Mouse (Mus musculus): Measurements from ENCODE around the gene Golph3l.

Golph3l gene

GRCm38 (mm10) chr3:95613996-95614395, 25.3 kb downstream of the Golph3l start:
- ChIA-PET CTCF (no interaction called here), POLR2A (interaction anchor here in 3 of 4 experiments (0.7 to 4.4 kb wide), 4 partner anchors 11 to 60 kb away, joined by 4 to 23 read pairs (median 12); partner anchors contain the start of gene Ensa (in 2 of the 3))

DNA sequence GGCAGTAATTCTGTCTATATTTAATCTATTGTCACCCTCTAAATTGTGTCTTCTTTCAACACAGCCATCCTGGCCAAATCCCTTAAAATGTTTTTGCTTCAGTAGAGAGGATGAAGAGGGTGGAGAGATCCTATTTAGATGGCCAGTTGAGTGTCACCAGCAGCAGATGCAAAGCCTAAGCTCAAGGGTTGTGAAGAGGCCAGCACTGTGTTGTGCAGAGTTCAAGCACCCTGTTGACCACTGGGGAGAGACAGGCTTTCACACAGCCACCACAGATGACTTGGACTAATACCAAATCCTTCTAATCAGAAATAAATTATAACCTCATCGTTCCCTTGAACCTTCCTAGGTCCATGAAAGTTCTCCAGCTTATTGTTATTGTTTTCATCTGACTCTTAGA, 29.8 kb downstream of the Golph3l start:
- ChIA-PET CTCF (interaction anchor here in 1 of 4 experiments (0.6 kb wide), 1 partner anchor 34 kb away, joined by 10 read pairs; no protein-coding TSS in a partner anchor), POLR2A (interaction anchor here in 2 of 4 experiments (0.9 to 6.0 kb wide), 4 partner anchors 30 to 81 kb away, joined by 3 to 37 read pairs (median 16); partner anchors contain the start of gene Golph3l (in 1 of the 2))

DNA sequence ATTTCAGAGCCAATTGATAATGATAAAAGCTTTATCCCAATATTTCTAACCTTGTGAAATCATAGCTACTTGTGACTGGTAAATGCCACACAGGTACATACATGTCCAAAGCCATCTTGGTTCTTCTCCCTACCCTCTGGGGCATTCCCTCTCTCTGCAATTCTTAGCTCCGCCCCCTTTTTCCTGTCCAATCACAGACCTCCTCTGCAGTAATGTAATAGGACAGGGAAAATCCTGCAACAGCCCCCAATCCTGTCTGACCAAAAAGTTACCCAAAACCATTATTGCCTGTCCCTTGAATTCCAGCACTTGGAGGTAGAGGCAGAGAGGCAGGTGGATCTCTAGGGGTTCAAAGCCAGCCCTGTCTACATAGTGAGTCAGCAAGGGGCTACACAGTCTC, 32.5 kb downstream of the Golph3l start:
- ChIA-PET CTCF (interaction anchor here in 2 of 4 experiments (0.6 to 2.3 kb wide), 7 partner anchors 11 to 310 kb away, joined by 3 to 9 read pairs (median 4); no protein-coding TSS in a partner anchor), POLR2A (interaction anchor here in 3 of 4 experiments (0.5 to 6.0 kb wide), 36 partner anchors 8 to 235 kb away, joined by 3 to 37 read pairs (median 5); partner anchors contain the start of genes Golph3l (in 2 of the 3) and Prpf3 (in 1 of the 3))

- ChIA-PET POLR2A (interaction anchor here in 3 of 4 experiments (0.8 to 6.0 kb wide), 9 partner anchors 11 to 80 kb away, joined by 3 to 37 read pairs (median 6); partner anchors contain the start of gene Golph3l (in 1 of the 3)), CTCF (interaction anchor here in 2 of 4 experiments (0.7 to 2.3 kb wide), 3 partner anchors 17 to 317 kb away, joined by 3 to 7 read pairs (median 5); no protein-coding TSS in a partner anchor)
Measured at GRCm38 (mm10) chr3:95622421-95622820, 33.7 kb downstream of the Golph3l start.

- ChIA-PET CTCF (no interaction called here), POLR2A (interaction anchor here in 2 of 4 experiments (1.0 to 6.0 kb wide), 5 partner anchors 10 to 67 kb away, joined by 3 to 37 read pairs (median 6); no protein-coding TSS in a partner anchor)
Measured at GRCm38 (mm10) chr3:95623551-95623950, 34.8 kb downstream of the Golph3l start.

DNA sequence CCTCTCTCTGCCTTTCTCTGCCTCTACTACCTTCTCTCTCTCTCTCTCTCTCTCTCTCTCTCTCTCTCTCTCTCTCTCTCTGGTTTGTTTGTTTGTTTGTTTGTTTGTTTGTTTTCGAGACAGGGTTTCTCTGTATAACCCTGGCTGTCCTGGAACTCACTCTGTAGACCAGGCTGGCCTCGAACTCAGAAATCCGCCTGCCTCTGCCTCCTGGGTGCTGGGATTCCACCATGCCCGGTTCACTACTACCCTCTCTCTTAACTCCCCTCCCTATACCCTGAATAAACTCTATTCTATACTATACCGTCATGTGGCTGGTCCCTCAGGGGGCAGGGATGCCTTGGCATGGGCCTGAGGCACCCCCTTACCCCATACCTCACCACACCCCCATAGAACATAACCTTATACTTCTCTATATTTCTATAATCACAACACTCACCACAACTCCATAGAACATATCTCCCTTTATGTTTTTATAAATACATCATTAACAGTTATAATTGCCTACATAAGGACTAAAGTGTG, 35.3 kb downstream of the Golph3l start:
- ChIA-PET CTCF (interaction anchor here in 3 of 4 experiments (0.6 to 2.5 kb wide), 13 partner anchors 9 to 239 kb away, joined by 3 to 24 read pairs (median 4); partner anchors contain the start of gene Golph3l (in 1 of the 3)), POLR2A (interaction anchor here (0.6 to 55.3 kb wide), 71 partner anchors 9 to 608 kb away, joined by 3 to 4534 read pairs (median 5); partner anchors contain the start of genes Golph3l (in 3 of the 4), Adamtsl4 (in 2 of the 4), Mcl1 (in 2 of the 4) and Mrps21 (in 2 of the 4))

GRCm38 (mm10) chr3:95624628-95625503, 36.1 kb downstream of the Golph3l start, which contains the start of gene Ensa:
TSS of gene Ensa (plus strand) at chr3:95624993.
- ChIA-PET CTCF (interaction anchor here (0.6 to 2.5 kb wide), 21 partner anchors 8 to 238 kb away, joined by 3 to 24 read pairs (median 4); partner anchors contain the start of gene Golph3l (in 1 of the 4)), POLR2A (interaction anchor here (0.5 to 55.3 kb wide), 97 partner anchors 8 to 609 kb away, joined by 3 to 4534 read pairs (median 4); partner anchors contain the start of genes Golph3l (in 4 of the 4), Adamtsl4 (in 2 of the 4), Hormad1 (in 2 of the 4) and Mcl1 (in 2 of the 4))

DNA sequence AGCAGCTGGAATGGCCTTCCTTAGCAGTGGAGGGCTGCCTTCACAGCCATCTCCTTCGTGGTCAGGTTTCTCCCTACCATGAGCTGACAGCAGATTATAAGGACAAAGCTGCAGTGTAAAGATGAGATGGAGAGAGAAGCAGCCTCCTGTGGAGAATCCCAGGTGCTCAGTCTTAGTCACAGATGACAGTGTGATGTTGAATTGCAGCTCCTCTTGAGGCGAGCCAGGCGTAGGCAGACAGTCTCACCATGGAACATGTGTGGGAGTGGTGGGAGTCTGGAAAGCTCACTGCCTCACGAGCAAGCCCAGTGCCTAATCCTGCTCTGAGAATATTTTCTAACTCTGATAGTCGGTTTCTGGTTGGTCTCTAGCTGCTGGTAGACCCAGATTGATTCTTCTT, 39.0 kb downstream of the Golph3l start:
- CTCF ChIA-PET, result interaction anchor here in 1 of 4 experiments (0.6 kb wide), 1 partner anchor 43 kb away, joined by 3 read pairs; no protein-coding TSS in a partner anchor
- POLR2A ChIA-PET, result interaction anchor here (0.5 to 55.3 kb wide), 11 partner anchors 7 to 132 kb away, joined by 3 to 4534 read pairs (median 5); partner anchors contain the start of genes Adamtsl4 (in 2 of the 4), Mcl1 (in 2 of the 4) and Hormad1 (in 1 of the 4)

DNA sequence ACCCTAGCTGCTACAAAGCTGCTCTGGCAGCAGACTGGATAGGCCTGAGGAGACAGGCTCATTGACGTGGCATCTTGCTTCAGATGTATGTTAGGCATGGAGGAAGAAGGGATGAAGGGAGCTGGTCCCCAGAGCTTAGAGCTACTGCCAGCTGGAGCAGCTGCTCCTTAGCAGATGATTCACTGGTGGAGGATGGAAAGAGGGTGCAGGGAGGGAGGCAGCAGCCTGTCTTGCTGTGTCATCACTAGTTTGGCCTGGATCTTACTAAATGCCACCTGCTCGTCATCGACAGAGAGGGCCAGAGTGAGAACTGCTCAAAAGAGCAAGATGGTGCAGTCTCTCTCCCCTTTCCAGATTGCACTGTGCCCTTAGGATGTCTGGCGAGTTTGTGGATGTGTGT, 41.0 kb downstream of the Golph3l start:
- POLR2A ChIA-PET, result interaction anchor here (0.6 to 55.3 kb wide), 8 partner anchors 9 to 73 kb away, joined by 3 to 4534 read pairs (median 3); partner anchors contain the start of genes Adamtsl4 (in 2 of the 4) and Mcl1 (in 2 of the 4)
- CTCF ChIA-PET, result interaction anchor here in 2 of 4 experiments (0.5 to 1.1 kb wide), 3 partner anchors 14 to 47 kb away, joined by 3 to 5 read pairs (median 3); no protein-coding TSS in a partner anchor

DNA sequence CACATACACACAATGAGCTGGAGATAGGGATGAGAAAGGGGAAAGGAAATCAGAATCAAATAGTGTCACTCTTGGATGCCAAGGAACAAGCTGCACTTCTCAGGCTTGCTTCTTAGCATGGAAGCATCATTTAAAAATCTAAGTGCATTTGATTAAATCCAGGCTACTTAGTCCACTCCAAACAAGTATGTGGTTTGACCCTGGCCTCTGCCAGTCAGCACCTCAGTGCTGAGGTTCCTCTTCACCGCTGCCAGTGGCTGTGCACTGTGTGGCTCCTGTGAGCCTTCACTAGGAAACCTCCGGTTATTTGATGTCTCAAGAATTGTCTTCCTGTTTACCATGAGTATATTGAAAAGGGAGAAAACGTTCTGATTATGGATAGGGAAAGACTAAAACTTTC, 42.1 kb downstream of the Golph3l start:
- ChIA-PET POLR2A (interaction anchor here in 2 of 4 experiments (14.1 to 55.3 kb wide), 3 partner anchors 13 to 46 kb away, joined by 211 to 4534 read pairs (median 4457); partner anchors contain the start of genes Adamtsl4 (in 2 of the 2) and Mcl1 (in 2 of the 2)), CTCF (no interaction called here)

- POLR2A ChIA-PET, result interaction anchor here in 3 of 4 experiments (2.3 to 55.3 kb wide), 4 partner anchors 12 to 46 kb away, joined by 5 to 4534 read pairs (median 2334); partner anchors contain the start of genes Adamtsl4 (in 2 of the 3) and Mcl1 (in 2 of the 3)
- CTCF ChIA-PET, result no interaction called here
Measured at GRCm38 (mm10) chr3:95631304-95631703, 42.6 kb downstream of the Golph3l start.

DNA sequence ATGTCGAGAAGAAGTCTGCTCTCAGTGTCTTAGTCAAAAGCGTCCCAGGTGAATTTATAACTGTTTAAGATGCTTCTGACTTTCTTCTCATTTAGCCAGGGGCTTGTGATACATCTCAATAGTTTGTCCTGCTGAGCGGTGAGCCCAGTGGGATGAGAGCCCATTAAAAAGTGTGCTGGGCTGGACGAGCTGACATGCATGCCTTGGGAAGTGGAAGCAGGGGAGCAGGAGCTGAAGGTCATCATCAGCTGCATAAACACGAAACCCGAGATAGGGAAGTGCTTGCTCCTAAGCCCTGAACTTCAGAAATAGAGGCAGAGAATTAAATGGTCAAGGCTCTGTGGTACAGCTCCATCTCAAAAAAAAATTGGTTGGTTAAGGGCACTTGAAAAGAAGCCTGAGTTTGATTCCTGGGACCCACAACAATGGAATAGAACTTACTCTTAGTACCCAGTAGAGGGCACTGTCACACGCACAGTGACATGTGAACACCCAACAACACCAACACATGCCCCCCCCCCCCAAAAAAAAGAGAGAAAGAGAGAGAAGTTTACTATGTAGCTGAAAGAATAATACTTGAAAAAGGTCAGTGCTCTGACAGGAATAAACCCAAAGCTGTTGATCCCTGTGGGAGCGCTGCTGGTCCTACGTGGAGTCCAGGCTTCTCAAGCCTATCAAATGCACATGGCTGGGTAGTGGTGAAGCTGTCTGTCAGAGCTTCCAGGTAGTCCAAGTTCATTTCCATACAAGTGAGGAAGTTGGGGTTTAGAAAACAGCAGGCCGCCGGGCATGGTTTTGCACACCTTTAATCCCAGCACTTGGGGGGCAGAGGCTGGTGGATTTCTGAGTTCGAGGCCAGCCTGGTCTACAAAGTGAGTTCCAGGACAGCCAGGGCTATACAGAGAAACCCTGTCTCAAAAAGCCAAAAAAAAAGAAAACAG, 44.2 kb downstream of the Golph3l start:
- POLR2A ChIA-PET, result interaction anchor here (0.5 to 55.3 kb wide), 47 partner anchors 6 to 773 kb away, joined by 3 to 4534 read pairs (median 4); partner anchors contain the start of genes Ensa (in 3 of the 4), Adamtsl4 (in 2 of the 4), Golph3l (in 2 of the 4) and Mcl1 (in 2 of the 4)
- CTCF ChIA-PET, result interaction anchor here (0.5 to 2.1 kb wide), 55 partner anchors 8 to 647 kb away, joined by 3 to 22 read pairs (median 5); partner anchors contain the start of genes Ensa (in 2 of the 4) and Golph3l (in 2 of the 4)

DNA sequence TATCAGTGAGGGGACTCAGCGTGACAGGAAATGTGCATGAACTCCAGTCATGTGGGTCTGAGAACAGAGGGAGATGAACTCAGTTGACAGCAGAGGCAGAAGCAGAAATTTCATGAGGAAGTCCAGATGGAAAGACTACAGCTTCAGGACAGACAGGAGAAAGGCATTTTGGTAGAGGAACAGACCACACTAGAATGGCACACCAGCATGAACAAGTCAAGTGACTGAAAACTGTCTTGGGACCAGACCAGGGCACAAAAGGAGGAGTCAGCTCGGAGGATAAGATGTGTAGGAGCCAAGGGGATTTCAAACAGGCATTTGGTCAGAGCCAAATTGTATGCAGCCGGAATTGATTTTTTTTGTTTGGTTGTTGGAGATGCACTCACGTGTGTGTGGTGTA, 46.9 kb downstream of the Golph3l start:
- ChIA-PET POLR2A (interaction anchor here (0.6 to 55.3 kb wide), 14 partner anchors 8 to 41 kb away, joined by 3 to 4534 read pairs (median 14); partner anchors contain the start of genes Ensa (in 4 of the 4), Adamtsl4 (in 2 of the 4) and Mcl1 (in 2 of the 4)), CTCF (interaction anchor here in 2 of 4 experiments (0.7 to 1.6 kb wide), 5 partner anchors 10 to 41 kb away, joined by 3 to 6 read pairs (median 4); partner anchors contain the start of gene Ensa (in 1 of the 2))

DNA sequence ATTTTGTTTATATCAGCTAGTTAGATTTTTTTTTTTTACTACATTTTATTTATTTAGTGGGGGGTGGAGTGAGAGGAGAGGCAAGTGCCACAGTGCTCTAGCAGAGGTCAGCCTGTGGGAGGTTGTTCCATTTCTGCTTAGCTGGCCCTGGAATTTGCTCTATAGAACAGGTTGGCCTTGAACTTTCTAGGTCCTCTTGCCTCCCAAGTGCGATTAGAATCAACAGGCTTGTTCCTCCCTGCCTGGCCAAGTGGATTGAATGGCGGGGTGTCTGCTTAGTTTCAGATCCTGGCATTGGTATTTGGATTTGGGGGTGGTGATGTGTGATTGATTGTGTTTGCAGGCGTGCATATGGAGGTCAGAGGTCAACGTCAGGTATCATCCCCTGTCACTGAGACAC, 47.3 kb downstream of the Golph3l start:
- ChIA-PET POLR2A (interaction anchor here (0.6 to 55.3 kb wide), 14 partner anchors 7 to 41 kb away, joined by 3 to 4534 read pairs (median 14); partner anchors contain the start of genes Ensa (in 4 of the 4), Adamtsl4 (in 2 of the 4) and Mcl1 (in 2 of the 4)), CTCF (interaction anchor here in 2 of 4 experiments (1.0 to 1.6 kb wide), 5 partner anchors 11 to 40 kb away, joined by 3 to 6 read pairs (median 4); partner anchors contain the start of gene Ensa (in 1 of the 2))

GRCm38 (mm10) chr3:95639694-95640093, 51.0 kb downstream of the Golph3l start:
- ChIA-PET POLR2A (interaction anchor here (0.6 to 55.3 kb wide), 14 partner anchors 8 to 348 kb away, joined by 3 to 4534 read pairs (median 8); partner anchors contain the start of genes Adamtsl4 (in 2 of the 4), Ensa (in 2 of the 4) and Mcl1 (in 2 of the 4)), CTCF (interaction anchor here in 3 of 4 experiments (0.6 to 2.3 kb wide), 9 partner anchors 12 to 63 kb away, joined by 3 to 28 read pairs (median 3); no protein-coding TSS in a partner anchor)

Measured in embryonic stem cell, embryonic (primary cell).